Mouse (Mus musculus): ENCODE measurements around the gene Capn12. TPM values are rescaled to one million over a fixed set of nuclear protein-coding genes. Genes with fewer than 3 reads are reported as not detected.

Gene Capn12
- polyA plus RNA-seq, 1 experiment from 2014 or later, result 0.54 TPM

GRCm38 (mm10) chr7:28886486-28886885, 5.3 kb downstream of the Capn12 start:
- no peaks in the 10 kb centered on the region for H3K9me3 ChIP-seq (ENCODE audit: control insufficient read depth, low read length)
- H3K36me3 ChIP-seq (ENCODE audit: control insufficient read depth, insufficient read depth, low read length), result peaks cover 9% of the 10 kb centered on the region
- H3K27me3 ChIP-seq (replicated peaks; ENCODE audit: control insufficient read depth, insufficient read depth, low read length), result peaks cover 20% of the 10 kb centered on the region
- no peak for ATAC-seq
- no peak overlapping the region for H3K27ac ChIP-seq (ENCODE audit: low read depth, low read length)
- peaks cover 8% of the 10 kb centered on the region for H3K4me1 ChIP-seq (ENCODE audit: control insufficient read depth, insufficient read depth, low read depth, low read length)
- WGBS, result 26% methylated on average over 14 of the region's 14 CpGs
- no peak overlapping the region for H3K4me2 ChIP-seq (ENCODE audit: low read length)
- H3K4me3 ChIP-seq (ENCODE audit: low read length), result no peak overlapping the region
- H3K9ac ChIP-seq (ENCODE audit: low read depth, low read length), result no peak overlapping the region

- H3K27me3 ChIP-seq (replicated peaks; ENCODE audit: control insufficient read depth, insufficient read depth, low read length), result peaks cover 20% of the 10 kb centered on the region
- peak overlapping the region; percentile 57 for H3K9ac ChIP-seq (ENCODE audit: low read depth, low read length)
- no peaks in the 10 kb centered on the region for H3K9me3 ChIP-seq (ENCODE audit: control insufficient read depth, low read length)
- peaks cover 8% of the 10 kb centered on the region for H3K4me1 ChIP-seq (ENCODE audit: control insufficient read depth, insufficient read depth, low read depth, low read length)
- peak overlapping the region; percentile 66 for H3K4me2 ChIP-seq (ENCODE audit: low read length)
- peaks cover 21% of the 10 kb centered on the region for H3K36me3 ChIP-seq (ENCODE audit: control insufficient read depth, insufficient read depth, low read length)
- H3K27ac ChIP-seq (ENCODE audit: low read depth, low read length), result no peak overlapping the region
- peak; percentile 53 for ATAC-seq
- WGBS, result 1% methylated on average over 27 of the region's 27 CpGs
- peak overlapping the region; percentile 40 for H3K4me3 ChIP-seq (ENCODE audit: low read length)
These were observed 7.5 kb downstream of the Capn12 start for GRCm38 (mm10) chr7:28888701-28889161.

GRCm38 (mm10) chr7:28892601-28893000, 11.4 kb downstream of the Capn12 start:
- H3K4me3 ChIP-seq (ENCODE audit: low read length), result no peak overlapping the region
- H3K4me1 ChIP-seq (ENCODE audit: control insufficient read depth, insufficient read depth, low read depth, low read length), result peaks cover 8% of the 10 kb centered on the region
- no peak overlapping the region for H3K27ac ChIP-seq (ENCODE audit: low read depth, low read length)
- peaks cover 46% of the 10 kb centered on the region for H3K36me3 ChIP-seq (ENCODE audit: control insufficient read depth, insufficient read depth, low read length)
- ATAC-seq, result no peak
- no peak overlapping the region for H3K4me2 ChIP-seq (ENCODE audit: low read length)
- H3K9ac ChIP-seq (ENCODE audit: low read depth, low read length), result no peak overlapping the region
- H3K27me3 ChIP-seq (replicated peaks; ENCODE audit: control insufficient read depth, insufficient read depth, low read length), result peaks cover 16% of the 10 kb centered on the region
- 96% methylated on average over 17 of the region's 17 CpGs for WGBS
- no peaks in the 10 kb centered on the region for H3K9me3 ChIP-seq (ENCODE audit: control insufficient read depth, low read length)

- H3K4me1 ChIP-seq (ENCODE audit: control insufficient read depth, insufficient read depth, low read depth, low read length), result peaks cover 3% of the 10 kb centered on the region
- H3K4me3 ChIP-seq (ENCODE audit: low read length), result no peak overlapping the region
- no peak for ATAC-seq
- H3K9me3 ChIP-seq (ENCODE audit: control insufficient read depth, low read length), result no peaks in the 10 kb centered on the region
- WGBS, result 60% methylated on average over 7 of the region's 7 CpGs
- peaks cover 58% of the 10 kb centered on the region for H3K36me3 ChIP-seq (ENCODE audit: control insufficient read depth, insufficient read depth, low read length)
- peaks cover 7% of the 10 kb centered on the region for H3K27me3 ChIP-seq (replicated peaks; ENCODE audit: control insufficient read depth, insufficient read depth, low read length)
- no peak overlapping the region for H3K4me2 ChIP-seq (ENCODE audit: low read length)
- H3K9ac ChIP-seq (ENCODE audit: low read depth, low read length), result no peak overlapping the region
- H3K27ac ChIP-seq (ENCODE audit: low read depth, low read length), result no peak overlapping the region
These were observed 12.5 kb downstream of the Capn12 start for GRCm38 (mm10) chr7:28893643-28894265.

- Histone ChIP-seq H3K9me3 (ENCODE audit: control insufficient read depth, low read length) (no peaks in the 10 kb centered on the region), H3K4me1 (ENCODE audit: control insufficient read depth, insufficient read depth, low read depth, low read length) (no peaks in the 10 kb centered on the region), H3K27ac (ENCODE audit: low read depth, low read length) (no peak overlapping the region), H3K4me2 (ENCODE audit: low read length) (no peak overlapping the region), H3K9ac (ENCODE audit: low read depth, low read length) (no peak overlapping the region), H3K36me3 (ENCODE audit: control insufficient read depth, insufficient read depth, low read length) (peaks cover 66% of the 10 kb centered on the region), H3K4me3 (ENCODE audit: low read length) (no peak overlapping the region), H3K27me3 (replicated peaks; ENCODE audit: control insufficient read depth, insufficient read depth, low read length) (peaks cover 2% of the 10 kb centered on the region)
- no peak for ATAC-seq
- WGBS, result 65% methylated on average over 5 of the region's 5 CpGs
These were observed 13.7 kb downstream of the Capn12 start for GRCm38 (mm10) chr7:28894942-28895341.

GRCm38 (mm10) chr7:28897661-28898060, 16.4 kb downstream of the Capn12 start:
- H3K9ac ChIP-seq (ENCODE audit: low read depth, low read length), result no peak overlapping the region
- WGBS, result 96% methylated on average over 6 of the region's 6 CpGs
- no peak overlapping the region for H3K4me2 ChIP-seq (ENCODE audit: low read length)
- ATAC-seq, result no peak
- no peaks in the 10 kb centered on the region for H3K27me3 ChIP-seq (replicated peaks; ENCODE audit: control insufficient read depth, insufficient read depth, low read length)
- H3K36me3 ChIP-seq (ENCODE audit: control insufficient read depth, insufficient read depth, low read length), result peaks cover 61% of the 10 kb centered on the region
- H3K27ac ChIP-seq (ENCODE audit: low read depth, low read length), result no peak overlapping the region
- no peaks in the 10 kb centered on the region for H3K4me1 ChIP-seq (ENCODE audit: control insufficient read depth, insufficient read depth, low read depth, low read length)
- no peaks in the 10 kb centered on the region for H3K9me3 ChIP-seq (ENCODE audit: control insufficient read depth, low read length)
- H3K4me3 ChIP-seq (ENCODE audit: low read length), result no peak overlapping the region

GRCm38 (mm10) chr7:28899972-28900371, 18.8 kb downstream of the Capn12 start:
- Histone ChIP-seq H3K4me3 (ENCODE audit: low read length) (no peak overlapping the region), H3K9ac (ENCODE audit: low read depth, low read length) (no peak overlapping the region), H3K27me3 (replicated peaks; ENCODE audit: control insufficient read depth, insufficient read depth, low read length) (no peaks in the 10 kb centered on the region), H3K4me2 (ENCODE audit: low read length) (no peak overlapping the region), H3K4me1 (ENCODE audit: control insufficient read depth, insufficient read depth, low read depth, low read length) (no peaks in the 10 kb centered on the region), H3K9me3 (ENCODE audit: control insufficient read depth, low read length) (no peaks in the 10 kb centered on the region), H3K36me3 (ENCODE audit: control insufficient read depth, insufficient read depth, low read length) (peaks cover 75% of the 10 kb centered on the region), H3K27ac (ENCODE audit: low read depth, low read length) (no peak overlapping the region)
- WGBS, result 83% methylated on average over 4 of the region's 4 CpGs
- no peak for ATAC-seq

- Histone ChIP-seq H3K27me3 (replicated peaks; ENCODE audit: control insufficient read depth, insufficient read depth, low read length) (no peaks in the 10 kb centered on the region), H3K4me1 (ENCODE audit: control insufficient read depth, insufficient read depth, low read depth, low read length) (no peaks in the 10 kb centered on the region), H3K9ac (ENCODE audit: low read depth, low read length) (no peak overlapping the region), H3K27ac (ENCODE audit: low read depth, low read length) (peak overlapping the region; percentile 35; the same call in 1 of the 2 replicates), H3K36me3 (ENCODE audit: control insufficient read depth, insufficient read depth, low read length) (peaks cover 75% of the 10 kb centered on the region), H3K4me2 (ENCODE audit: low read length) (no peak overlapping the region), H3K4me3 (ENCODE audit: low read length) (no peak overlapping the region), H3K9me3 (ENCODE audit: control insufficient read depth, low read length) (no peaks in the 10 kb centered on the region)
- ATAC-seq, result peak; percentile 70; the same call in 1 of the 2 replicates
- WGBS, result 94% methylated on average over 13 of the region's 13 CpGs
These were observed 20.3 kb downstream of the Capn12 start for GRCm38 (mm10) chr7:28901311-28902125.

- Histone ChIP-seq H3K27me3 (replicated peaks; ENCODE audit: control insufficient read depth, insufficient read depth, low read length) (no peaks in the 10 kb centered on the region), H3K9ac (ENCODE audit: low read depth, low read length) (no peak overlapping the region), H3K27ac (ENCODE audit: low read depth, low read length) (no peak overlapping the region), H3K36me3 (ENCODE audit: control insufficient read depth, insufficient read depth, low read length) (peaks cover 79% of the 10 kb centered on the region), H3K4me3 (ENCODE audit: low read length) (no peak overlapping the region), H3K4me1 (ENCODE audit: control insufficient read depth, insufficient read depth, low read depth, low read length) (no peaks in the 10 kb centered on the region), H3K4me2 (ENCODE audit: low read length) (no peak overlapping the region), H3K9me3 (ENCODE audit: control insufficient read depth, low read length) (no peaks in the 10 kb centered on the region)
- no peak for ATAC-seq
- 95% methylated on average over 6 of the region's 6 CpGs for WGBS
These were observed 21.0 kb downstream of the Capn12 start for GRCm38 (mm10) chr7:28902180-28902579.
